ENCODE assay signal across 13 mouse cellular contexts in the genomic region with DNA sequence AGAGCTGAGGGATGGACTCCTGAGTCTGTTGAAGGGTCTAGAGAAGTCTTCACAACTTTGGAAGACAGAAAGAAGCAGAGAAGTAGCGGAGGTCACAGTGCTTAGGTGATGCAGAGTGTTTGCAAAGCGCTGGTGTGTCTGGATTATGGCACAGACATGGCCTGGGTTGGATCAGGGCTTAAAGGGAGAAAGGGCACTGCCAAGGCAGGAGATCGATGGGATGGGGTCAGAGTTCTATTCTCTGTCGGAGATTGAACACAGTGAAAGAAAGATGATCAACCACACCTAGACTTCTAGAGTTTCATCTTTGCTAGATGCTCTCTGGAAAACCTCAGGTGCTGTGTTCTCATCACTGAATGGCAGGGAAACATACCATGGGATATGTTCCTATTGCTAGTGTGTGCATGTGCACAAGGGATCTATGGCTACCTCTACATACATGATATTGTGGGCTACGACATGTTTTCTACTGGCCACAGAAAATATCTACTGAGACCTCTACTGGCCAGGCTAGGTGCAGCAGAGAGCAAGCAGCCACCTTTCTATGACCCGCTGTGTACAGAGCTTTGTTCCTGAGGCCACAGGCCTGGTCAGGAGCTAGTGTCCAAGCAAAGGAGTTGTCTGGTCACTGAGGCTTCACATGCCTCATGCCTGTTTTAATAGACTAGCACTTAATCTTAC. TPM values are rescaled to one million over a fixed set of nuclear protein-coding genes. Genes with fewer than 3 reads are reported as not detected.
DNase-seq lines count a peak whose midpoint lies in the region; ATAC-seq and TF ChIP-seq lines count a peak whose summit lies in the region.
"Had no signal": no experiment of that assay in that cellular context is flagged by ENCODE, and none has a peak within 500 bp of the region (broad histone marks: within the 10 kb centered on the region; RNA-seq: fewer than 3 reads in every experiment).

No protein-coding gene starts in this region.

- no peak overlapping the region for H3K4me2 ChIP-seq in hindbrain, postnatal 0 days (ENCODE audit: low read depth, low read length)
- no peak overlapping the region for H3K4me2 ChIP-seq in hindbrain, embryonic 12.5 days (replicated peaks)
- H3K4me2 ChIP-seq: midbrain, embryonic 12.5 days had no signal

- no peaks in the 10 kb centered on the region for H3K36me3 ChIP-seq in hindbrain, postnatal 0 days (ENCODE audit: insufficient read depth, low read length)
- no peaks in the 10 kb centered on the region for H3K36me3 ChIP-seq in hindbrain, embryonic 12.5 days
- no peaks in the 10 kb centered on the region for H3K36me3 ChIP-seq in embryonic facial prominence, embryonic 10.5 days (replicated peaks)
- H3K36me3 ChIP-seq in limb, embryonic 10.5 days, result no peaks in the 10 kb centered on the region
- H3K36me3 ChIP-seq: hindbrain, embryonic 10.5 days; midbrain, embryonic 12.5 days had no signal

- no peaks in the 10 kb centered on the region for H3K27me3 ChIP-seq in hindbrain, postnatal 0 days (ENCODE audit: insufficient read depth, low read length)
- no peaks in the 10 kb centered on the region for H3K27me3 ChIP-seq in hindbrain, embryonic 12.5 days
- no peaks in the 10 kb centered on the region for H3K27me3 ChIP-seq in embryonic facial prominence, embryonic 10.5 days (replicated peaks; ENCODE audit: low read depth, poor library complexity, severe bottlenecking)
- no peaks in the 10 kb centered on the region for H3K27me3 ChIP-seq in limb, embryonic 10.5 days (ENCODE audit: low read depth, poor library complexity, severe bottlenecking)
- H3K27me3 ChIP-seq: midbrain, embryonic 12.5 days had no signal

- TF ChIP-seq CTCF in hindbrain, postnatal 0 days (IDR thresholded peaks at IDR 0.05; ENCODE audit: low read depth), result peak; percentile 56

- peak; percentile 35 for DNase-seq in hindbrain, postnatal 0 days (ENCODE audit: low spot score)
- DNase-seq in A20 (ENCODE audit: low read depth, low spot score), result peak; percentile 22
- DNase-seq in embryonic facial prominence, embryonic 10.5 days (ENCODE audit: low spot score), result peak; percentile 42
- DNase-seq in limb, embryonic 10.5 days (ENCODE audit: low spot score), result no peak
- DNase-seq in T-cell, adult 2 months (ENCODE audit: low spot score), result no peak
- DNase-seq in layer of hippocampus, postnatal 14 days (ENCODE audit: low spot score in 2 of 2), result no peak
- DNase-seq in right cerebral cortex, postnatal 10 days (ENCODE audit: low spot score in 2 of 2), result no peak
- DNase-seq: adrenal gland, postnatal 14 days; cerebellum, adult 9-10 months; gastrocnemius, postnatal 36 days had no signal

- WGBS in hindbrain, postnatal 0 days, result 72% methylated on average over 6 of the region's 6 CpGs
- 77% methylated on average over 6 of the region's 6 CpGs for WGBS in hindbrain, embryonic 12.5 days
- 77% methylated on average over 6 of the region's 6 CpGs for WGBS in embryonic facial prominence, embryonic 10.5 days
- WGBS in limb, embryonic 10.5 days, result 79% methylated on average over 6 of the region's 6 CpGs

- no peaks in the 10 kb centered on the region for H3K9me3 ChIP-seq in hindbrain, postnatal 0 days (ENCODE audit: low read length)
- H3K9me3 ChIP-seq in hindbrain, embryonic 12.5 days (replicated peaks), result no peaks in the 10 kb centered on the region; the same call in 1 of the 2 replicates
- H3K9me3 ChIP-seq in embryonic facial prominence, embryonic 10.5 days, result no peaks in the 10 kb centered on the region
- H3K9me3 ChIP-seq in limb, embryonic 10.5 days (replicated peaks), result no peaks in the 10 kb centered on the region
- H3K9me3 ChIP-seq: midbrain, embryonic 12.5 days had no signal

- H3K4me3 ChIP-seq in hindbrain, postnatal 0 days (ENCODE audit: low read length), result no peak overlapping the region
- no peak overlapping the region for H3K4me3 ChIP-seq in hindbrain, embryonic 12.5 days
- H3K4me3 ChIP-seq in embryonic facial prominence, embryonic 10.5 days, result no peak overlapping the region
- H3K4me3 ChIP-seq in limb, embryonic 10.5 days, result no peak overlapping the region
- H3K4me3 ChIP-seq: hindbrain, embryonic 10.5 days; midbrain, embryonic 12.5 days had no signal

- ATAC-seq in hindbrain, postnatal 0 days, result no peak
- ATAC-seq in hindbrain, embryonic 12.5 days (ENCODE audit: low FRiP score), result no peak

- H3K4me1 ChIP-seq in hindbrain, postnatal 0 days (ENCODE audit: insufficient read depth, low read length), result no peaks in the 10 kb centered on the region
- H3K4me1 ChIP-seq in hindbrain, embryonic 12.5 days, result no peaks in the 10 kb centered on the region
- H3K4me1 ChIP-seq in embryonic facial prominence, embryonic 10.5 days, result peaks cover 6% of the 10 kb centered on the region
- peaks cover 18% of the 10 kb centered on the region for H3K4me1 ChIP-seq in limb, embryonic 10.5 days
- H3K4me1 ChIP-seq: hindbrain, embryonic 10.5 days; midbrain, embryonic 12.5 days had no signal

- H3K9ac ChIP-seq in hindbrain, postnatal 0 days (replicated peaks; ENCODE audit: low read length), result no peak overlapping the region
- H3K9ac ChIP-seq in hindbrain, embryonic 12.5 days, result no peak overlapping the region
- H3K9ac ChIP-seq: midbrain, embryonic 12.5 days had no signal

- H3K27ac ChIP-seq in hindbrain, postnatal 0 days, result no peak overlapping the region
- H3K27ac ChIP-seq in hindbrain, embryonic 12.5 days, result no peak overlapping the region
- no peak overlapping the region for H3K27ac ChIP-seq in embryonic facial prominence, embryonic 10.5 days (replicated peaks)
- H3K27ac ChIP-seq in limb, embryonic 10.5 days, result peak overlapping the region; percentile 57
- H3K27ac ChIP-seq: hindbrain, embryonic 10.5 days; midbrain, embryonic 12.5 days had no signal

RNA-seq across cellular contexts. Expression of gene Zfp648, which starts 18.5 kb away (rescaled TPM):
- 1.4 and 2.0 TPM in 2 replicates for total RNA-seq in hindbrain, postnatal 0 days (2014; rRNA removed)
- polyA plus RNA-seq in hindbrain, postnatal 0 days (2015; fragmentation: Nextera tagmentation; extraction: Ambion mirVana), result 0.88 and 1.2 TPM in 2 replicates
- 0.72 and 1.1 TPM in 2 replicates for polyA plus RNA-seq in hindbrain, embryonic 12.5 days (2016; fragmentation: Nextera tagmentation; extraction: Ambion mirVana)
- 0.15 TPM in 1 of 2 replicates, not detected in the other for polyA plus RNA-seq in embryonic facial prominence, embryonic 10.5 days (2016; fragmentation: Nextera tagmentation; extraction: Ambion mirVana)
- polyA plus RNA-seq in limb, embryonic 10.5 days (2016; fragmentation: Nextera tagmentation; extraction: Ambion mirVana), result 0.21 TPM in 1 of 2 replicates, not detected in the other
- under 1 TPM; 0.19 to 0.28 TPM for total RNA-seq in layer of hippocampus, postnatal 14 days (2021)
- total RNA-seq: gastrocnemius, postnatal 36 days had no signal
- polyA plus RNA-seq: hindbrain, embryonic 10.5 days had no signal

Comparison
In these comparisons a context has a peak if more than half of its experiments do, and no peak if none do; other contexts are left out.
1. DNase-seq: peak in hindbrain, postnatal 0 days (single experiment), A20 (single experiment) and embryonic facial prominence, embryonic 10.5 days (single experiment); none in limb, embryonic 10.5 days (single experiment), T-cell, adult 2 months (single experiment), layer of hippocampus, postnatal 14 days (0 of 2) and right cerebral cortex, postnatal 10 days (0 of 2).